Mouse (Mus musculus) CH12.LX (cell line): Measurements from ENCODE around the gene Osbp.

Source experiments
- CHD2 ChIP-seq: IDR thresholded peaks from 2 replicates; pipeline ENCODE4 v1.6.1; 2011; ENCODE audit warnings: low read length, improper control_type of control experiment
- CTCF ChIP-seq, 2 experiments: IDR thresholded peaks in 1 of 2; conservative IDR thresholded peaks in 1 of 2; 2 replicates each; pipeline ENCODE4 v1.5.1; 2011 to 2012; ENCODE audit warnings: low read depth in 2 of 2, low read length in 2 of 2, improper control_type of control experiment in 1 of 2, inconsistent platforms in 1 of 2, mild to moderate bottlenecking in 1 of 2, moderate library complexity in 1 of 2
- ELF1 ChIP-seq: IDR thresholded peaks from 2 replicates; pipeline ENCODE4 v1.6.1; 2014; ENCODE audit warnings: low read depth, mild to moderate bottlenecking, inconsistent platforms, low read length, improper control_type of control experiment
- EP300 ChIP-seq: IDR thresholded peaks from 2 replicates; pipeline ENCODE4 v1.6.1; 2011; ENCODE audit warnings: low read length, improper control_type of control experiment
- ETS1 ChIP-seq: conservative IDR thresholded peaks from 2 replicates; pipeline ENCODE4 v1.6.1; 2012; ENCODE audit warnings: low read depth, mild to moderate bottlenecking, inconsistent platforms, low read length, improper control_type of control experiment, moderate library complexity
- IRF4 ChIP-seq: IDR thresholded peaks from 2 replicates; pipeline ENCODE4 v1.6.1; 2014; ENCODE audit warnings: low read depth, mild to moderate bottlenecking, inconsistent platforms, low read length, improper control_type of control experiment
- MAX ChIP-seq: IDR thresholded peaks from 2 replicates; pipeline ENCODE4 v1.6.1; 2011; ENCODE audit warnings: low read length, improper control_type of control experiment
- MYC ChIP-seq: IDR thresholded peaks from 2 replicates; pipeline ENCODE4 v1.6.1; 2011; ENCODE audit warnings: low read depth, mild to moderate bottlenecking, improper control_type of control experiment, low read length
- POLR2A ChIP-seq: IDR thresholded peaks from 2 replicates; pipeline ENCODE4 v1.6.1; 2011; ENCODE audit warnings: low read depth, mild to moderate bottlenecking, improper control_type of control experiment, low read length
- RAD21 ChIP-seq: IDR thresholded peaks from 2 replicates; pipeline ENCODE4 v1.6.1; 2011; ENCODE audit warnings: low read depth, mild to moderate bottlenecking, low read length, improper control_type of control experiment, moderate library complexity
- RCOR1 ChIP-seq: conservative IDR thresholded peaks from 2 replicates; pipeline ENCODE4 v1.6.1; 2012; ENCODE audit warnings: low read depth, mild to moderate bottlenecking, inconsistent platforms, low read length, improper control_type of control experiment
- USF2 ChIP-seq: conservative IDR thresholded peaks from 2 replicates; pipeline ENCODE4 v1.6.1; 2011; ENCODE audit warnings: low read depth, low read length, improper control_type of control experiment
- ZC3H11A ChIP-seq: IDR thresholded peaks from 2 replicates; pipeline ENCODE4 v1.6.1; 2012; ENCODE audit warnings: low read depth, mild to moderate bottlenecking, inconsistent platforms, low read length, improper control_type of control experiment

DNA sequence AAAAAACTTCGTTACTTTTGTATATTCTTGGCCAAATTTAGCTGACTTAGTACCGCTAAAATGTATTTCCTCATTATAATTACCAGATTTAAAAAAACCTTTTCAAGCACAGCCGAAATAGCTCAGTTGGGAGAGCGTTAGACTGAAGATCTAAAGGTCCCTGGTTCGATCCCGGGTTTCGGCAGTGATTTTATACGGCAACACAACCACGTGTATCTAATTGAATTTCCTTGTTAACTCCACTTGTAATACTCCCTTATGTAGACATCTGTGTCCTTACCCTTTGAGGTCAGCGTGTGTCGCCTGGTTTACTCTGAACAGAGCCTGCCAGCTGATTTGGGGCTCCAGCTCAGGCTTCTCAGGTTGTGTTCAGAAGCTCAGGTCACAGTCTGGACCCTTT is 36.4 kb downstream of the Osbp start:
- no peak for TF ChIP-seq CTCF (conservative IDR thresholded peaks at IDR 0.05 in 1 of 2, IDR thresholded peaks at IDR 0.05 in 1 of 2; ENCODE audit: low read depth in 2 of 2, low read length in 2 of 2)
- TF ChIP-seq ELF1: no peak
- no peak for TF ChIP-seq EP300
- no peak for TF ChIP-seq ZC3H11A
- TF ChIP-seq POLR2A: no peak
- TF ChIP-seq ETS1: no peak
- no peak for TF ChIP-seq MAX
- TF ChIP-seq CHD2: no peak
- no peak for TF ChIP-seq RAD21
- TF ChIP-seq RCOR1: no peak
- no peak for TF ChIP-seq USF2
- no peak for TF ChIP-seq MYC
- TF ChIP-seq IRF4: no peak
